Mouse (Mus musculus): Measurements from ENCODE around the gene Rps3a1.

DNA sequence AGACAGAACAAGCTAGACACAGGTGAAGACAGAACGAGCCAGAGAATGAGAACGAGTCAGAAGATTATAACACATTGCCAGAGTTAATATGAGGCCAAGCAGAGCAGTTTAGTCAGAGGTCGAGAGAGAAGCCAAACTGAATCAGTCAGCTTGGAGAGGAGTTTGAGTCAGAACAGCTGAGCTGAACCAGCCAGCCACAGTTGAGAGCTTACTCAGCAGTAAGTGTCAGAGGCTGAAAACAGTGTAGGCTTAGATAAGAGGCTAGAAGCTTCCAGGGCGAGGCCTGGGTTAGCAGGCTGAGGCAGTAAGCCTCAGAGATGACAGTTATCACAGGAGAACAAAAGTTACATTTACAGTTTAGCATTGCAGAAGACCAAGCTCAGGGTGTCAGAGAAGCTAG, 33.9 kb downstream of the Rps3a1 start:
- TF ChIP-seq GATA2 (IDR thresholded peaks at IDR 0.05; ENCODE audit: borderline replicate concordance, low read depth, low read length) (no peak), CTCF (IDR thresholded peaks at IDR 0.05; ENCODE audit: low read depth, low read length) (no peak)

Measured in G1E (cell line).